Mouse (Mus musculus) kidney, postnatal 0 days (tissue): ENCODE measurements around the gene Rnaseh2a. TPM values are rescaled to one million over a fixed set of nuclear protein-coding genes. Genes with fewer than 3 reads are reported as not detected.

Experiments
- ATAC-seq: fragments of 200-750 bp; cut with Nextera tagmentation; replicated peaks from 2 replicates; pipeline ENCODE4 v1.8.0; 2017; ENCODE audit warnings: low read depth, moderate number of reproducible peaks, moderate TSS enrichment, moderate library complexity; ENCODE audit not compliant: low FRiP score
- DNase-seq: peaks from one replicate; pipeline ENCODE4 v3.0.0-alpha.2; 2016; ENCODE audit warnings: low spot score
- H3K27ac ChIP-seq: fragments of 300-500 bp; sonication (generic); 2 replicates; pipeline ENCODE4 v1.5.1; 2014; ENCODE audit warnings: mild to moderate bottlenecking
- H3K27me3 ChIP-seq: fragments of 300-500 bp; sonication (generic); 2 replicates; pipeline ENCODE4 v1.6.1; 2014; ENCODE audit warnings: low read length, mixed read lengths; ENCODE audit not compliant: insufficient read depth
- H3K36me3 ChIP-seq: fragments of 300-500 bp; sonication (generic); 2 replicates; pipeline ENCODE4 v1.6.1; 2014; ENCODE audit warnings: low read length, mixed read lengths; ENCODE audit not compliant: insufficient read depth
- H3K4me1 ChIP-seq: fragments of 300-500 bp; sonication (generic); replicated peaks from 2 replicates; pipeline ENCODE4 v1.6.1; 2014; ENCODE audit warnings: antibody characterized with exemption, low read length, mixed read lengths; ENCODE audit not compliant: insufficient read depth
- H3K4me2 ChIP-seq: fragments of 300-500 bp; sonication (generic); 2 replicates; pipeline ENCODE4 v1.6.1; 2014; ENCODE audit warnings: mild to moderate bottlenecking, low read length, moderate library complexity, mixed read lengths
- H3K4me3 ChIP-seq: fragments of 300-500 bp; sonication (generic); replicated peaks from 2 replicates; pipeline ENCODE4 v1.5.1; 2014; ENCODE audit warnings: low read depth, low read length
- H3K9ac ChIP-seq: fragments of 300-500 bp; sonication (generic); 2 replicates; pipeline ENCODE4 v1.6.1; 2014; ENCODE audit warnings: low read depth, low read length
- H3K9me3 ChIP-seq: fragments of 300-500 bp; sonication (generic); replicated peaks from 2 replicates; pipeline ENCODE4 v1.6.1; 2016; ENCODE audit warnings: low read length, inconsistent platforms, mixed read lengths
- CTCF ChIP-seq: IDR thresholded peaks from 2 replicates; pipeline ENCODE4 v1.5.1; 2016; ENCODE audit warnings: antibody characterized with exemption, low read depth, mild to moderate bottlenecking, moderate library complexity
- WGBS: fragments of 180-500 bp; shearing (Covaris S2); extraction: QIAGEN DNeasy Blood & Tissue Kit; methylation state at CpG from one replicate; pipeline ENCODE4 v1.1.7; 2014; 5-methylcytosine and 5-hydroxymethylcytosine counted together
- polyA plus RNA-seq: library from polyadenylated mRNA; unstranded; fragments of >200 nt; fragmentation: Nextera tagmentation; extraction: Ambion mirVana; gene quantifications from 2 replicates; pipeline ENCODE4 v1.2.1, GENCODE M21; 2015

Gene Rnaseh2a
- polyA plus RNA-seq, 1 experiment from 2014 or later: 103 TPM

DNA sequence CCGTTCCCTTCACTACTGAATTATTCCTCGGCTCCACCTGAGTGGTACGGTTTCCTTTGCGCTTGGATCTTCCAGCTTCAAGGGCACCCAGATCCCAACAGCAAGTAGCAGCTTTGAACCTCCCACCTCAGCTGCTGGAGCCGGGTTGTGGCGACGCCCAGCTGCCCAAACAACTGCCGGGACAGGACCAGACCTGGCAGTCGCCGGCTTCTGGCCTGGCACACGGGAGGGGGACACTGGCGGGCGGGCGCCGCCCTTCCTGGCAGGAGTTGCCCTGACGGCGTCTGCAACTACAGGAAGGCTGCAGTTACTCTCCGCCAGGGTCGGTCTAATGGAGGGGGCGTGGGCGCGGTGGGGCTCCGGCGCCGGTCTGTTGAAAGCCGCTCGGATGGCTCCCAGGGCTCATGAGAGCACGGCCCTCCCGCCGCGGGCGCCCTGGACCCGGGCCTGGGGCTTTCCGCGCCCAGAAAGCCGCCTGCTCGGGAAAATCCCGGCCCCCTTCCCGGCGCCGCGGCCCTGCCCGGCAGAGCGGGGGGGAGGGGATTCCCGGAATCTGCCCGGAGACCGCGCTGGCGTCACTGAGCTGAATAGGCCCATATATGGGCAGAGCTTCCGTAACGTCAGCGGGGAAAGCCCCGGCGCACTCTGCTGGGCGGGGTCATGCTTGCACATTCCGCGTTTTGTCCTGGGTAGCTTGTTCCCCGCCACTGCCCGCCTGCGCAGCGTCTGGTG, 6.6 kb upstream of the Rnaseh2a start:
- DNase-seq (peak; percentile 96), ATAC-seq (peak; percentile 67)
- Histone ChIP-seq H3K9ac (peak overlapping the region; percentile 86), H3K27me3 (no peaks in the 10 kb centered on the region), H3K4me3 (peak overlapping the region; percentile 69), H3K36me3 (peaks cover 16% of the 10 kb centered on the region), H3K4me2 (peak overlapping the region; percentile 98), H3K9me3 (no peaks in the 10 kb centered on the region), H3K4me1 (peaks cover 22% of the 10 kb centered on the region), H3K27ac (peak overlapping the region; percentile 96)
- under 1% methylated on average over 61 of the region's 61 CpGs for WGBS
- no peak for TF ChIP-seq CTCF

GRCm38 (mm10) chr8:84975434-84975833, 5.9 kb upstream of the Rnaseh2a start:
- ATAC-seq: no peak
- WGBS: 36% methylated on average over 7 of the region's 7 CpGs
- peak overlapping the region; percentile 98 for H3K4me2 ChIP-seq
- H3K4me3 ChIP-seq: peak overlapping the region; percentile 69; the same call in 1 of the 2 replicates
- TF ChIP-seq CTCF: peak; percentile 96
- peak overlapping the region; percentile 96; the same call in 1 of the 2 replicates for H3K27ac ChIP-seq
- peaks cover 21% of the 10 kb centered on the region for H3K36me3 ChIP-seq
- DNase-seq: peak; percentile 80
- H3K9ac ChIP-seq: no peak overlapping the region
- H3K9me3 ChIP-seq: no peaks in the 10 kb centered on the region
- peaks cover 20% of the 10 kb centered on the region for H3K4me1 ChIP-seq
- no peaks in the 10 kb centered on the region for H3K27me3 ChIP-seq

DNA sequence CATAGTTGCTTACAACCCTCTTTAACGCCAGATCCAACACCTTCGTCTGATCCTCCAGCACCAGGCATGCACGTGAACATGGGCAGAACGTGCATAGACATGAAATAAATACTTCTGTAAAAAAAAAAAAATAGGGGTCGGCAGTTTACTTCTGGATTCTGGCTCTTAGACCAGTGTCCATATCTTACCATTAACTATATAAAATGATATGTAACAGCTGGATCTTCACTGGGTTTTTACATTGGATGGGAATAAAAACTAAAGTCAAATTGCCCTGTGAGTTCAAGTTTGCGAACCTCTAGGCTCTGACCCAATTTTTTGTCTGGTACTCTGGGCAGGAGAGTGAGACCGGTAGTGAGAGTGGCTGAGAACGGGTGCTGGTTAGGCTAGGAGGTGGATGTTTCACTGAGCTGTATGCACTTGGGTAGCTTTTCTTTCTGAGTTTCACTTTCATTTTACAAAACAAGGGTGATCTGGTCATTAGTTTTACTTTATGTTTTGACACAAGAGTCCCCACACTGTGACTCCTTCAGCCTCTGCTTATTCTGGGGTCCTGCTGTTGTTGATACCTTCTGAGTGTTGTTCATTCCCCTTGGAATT, 5.1 kb upstream of the Rnaseh2a start:
- H3K4me1 ChIP-seq: peaks cover 20% of the 10 kb centered on the region

GRCm38 (mm10) chr8:84973803-84974542, 4.4 kb upstream of the Rnaseh2a start:
- H3K9ac ChIP-seq: no peak overlapping the region
- ATAC-seq: no peak
- H3K4me3 ChIP-seq: no peak overlapping the region
- H3K9me3 ChIP-seq: no peaks in the 10 kb centered on the region
- peaks cover 13% of the 10 kb centered on the region for H3K4me1 ChIP-seq
- TF ChIP-seq CTCF: peak; percentile 93
- DNase-seq: peak; percentile 93
- H3K36me3 ChIP-seq: peaks cover 21% of the 10 kb centered on the region
- no peak overlapping the region for H3K27ac ChIP-seq
- no peaks in the 10 kb centered on the region for H3K27me3 ChIP-seq
- 61% methylated on average over 4 of the region's 4 CpGs for WGBS
- no peak overlapping the region for H3K4me2 ChIP-seq

More for the DNA sequence above, 5.1 kb upstream of the Rnaseh2a start:
- 79% methylated on average over 8 of the region's 8 CpGs for WGBS
- Histone ChIP-seq H3K9me3 (no peaks in the 10 kb centered on the region), H3K4me3 (no peak overlapping the region), H3K27ac (no peak overlapping the region), H3K36me3 (peaks cover 21% of the 10 kb centered on the region), H3K27me3 (no peaks in the 10 kb centered on the region), H3K4me2 (no peak overlapping the region), H3K9ac (no peak overlapping the region)
- DNase-seq (no peak), ATAC-seq (no peak)
- TF ChIP-seq CTCF: no peak

- Histone ChIP-seq H3K27me3 (no peaks in the 10 kb centered on the region), H3K9ac (no peak overlapping the region), H3K36me3 (peaks cover 21% of the 10 kb centered on the region), H3K4me2 (no peak overlapping the region), H3K4me1 (peaks cover 15% of the 10 kb centered on the region), H3K9me3 (no peaks in the 10 kb centered on the region), H3K27ac (no peak overlapping the region), H3K4me3 (no peak overlapping the region)
- ATAC-seq (no peak), DNase-seq (no peak)
- no peak for TF ChIP-seq CTCF
- 87% methylated on average over 1 of the region's 1 CpGs for WGBS
These were observed 3.5 kb upstream of the Rnaseh2a start for GRCm38 (mm10) chr8:84973079-84973478.

DNA sequence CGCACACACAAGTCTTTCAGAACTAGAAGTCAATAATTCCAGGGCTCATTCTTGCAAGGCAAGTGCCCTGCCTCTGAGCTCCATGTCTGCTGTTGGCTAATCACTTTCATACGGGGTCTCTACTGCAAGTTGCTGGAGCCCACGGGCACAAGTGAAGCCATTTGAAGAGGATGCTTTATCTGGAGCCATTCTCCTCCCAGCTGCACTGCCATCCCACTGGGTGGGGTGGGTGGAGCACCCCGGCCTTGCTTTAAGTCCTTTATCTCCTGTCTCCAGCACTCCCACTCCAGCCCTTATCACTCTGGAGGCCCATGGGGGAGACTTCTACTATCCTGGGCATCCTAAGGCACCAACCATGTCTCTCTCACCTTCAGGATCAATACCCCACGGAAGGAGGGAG, 1.3 kb upstream of the Rnaseh2a start:
- TF ChIP-seq CTCF: no peak
- Histone ChIP-seq H3K4me3 (peak overlapping the region; percentile 66; the same call in 1 of the 2 replicates), H3K9me3 (no peaks in the 10 kb centered on the region), H3K27ac (no peak overlapping the region), H3K4me2 (peak overlapping the region; percentile 81), H3K9ac (peak overlapping the region; percentile 85; the same call in 1 of the 2 replicates), H3K27me3 (no peaks in the 10 kb centered on the region), H3K36me3 (peaks cover 21% of the 10 kb centered on the region), H3K4me1 (peaks cover 24% of the 10 kb centered on the region)
- WGBS: 72% methylated on average over 5 of the region's 5 CpGs
- no peak for DNase-seq
- no peak for ATAC-seq
